Mouse (Mus musculus): Measurements from ENCODE around the gene Mtnr1b.

The Mtnr1b gene

GRCm38 (mm10) chr9:15786610-15787009 is 87.7 kb downstream of the Mtnr1b start:
- H3K27me3 ChIP-seq (ENCODE audit: insufficient read depth, low read length) = no peaks in the 10 kb centered on the region
- H3K4me3 ChIP-seq (replicated peaks; ENCODE audit: low read length) = no peak overlapping the region
- H3K9me3 ChIP-seq (ENCODE audit: low read length) = no peaks in the 10 kb centered on the region
- no peaks in the 10 kb centered on the region for H3K4me1 ChIP-seq (replicated peaks; ENCODE audit: low read depth, low read length)
- no peaks in the 10 kb centered on the region for H3K36me3 ChIP-seq (ENCODE audit: insufficient read depth, low read length)
- TF ChIP-seq POU5F1 (IDR thresholded peaks at IDR 0.05; ENCODE audit: borderline replicate concordance, low read length) (no peak), CTCF (conservative IDR thresholded peaks at IDR 0.05; ENCODE audit: low read length) (no peak), NANOG (IDR thresholded peaks at IDR 0.05; ENCODE audit: borderline replicate concordance, low read length) (no peak)

- no peaks in the 10 kb centered on the region for H3K36me3 ChIP-seq (ENCODE audit: insufficient read depth, low read length)
- H3K4me3 ChIP-seq (replicated peaks; ENCODE audit: low read length) = no peak overlapping the region
- H3K9me3 ChIP-seq (ENCODE audit: low read length) = no peaks in the 10 kb centered on the region
- no peaks in the 10 kb centered on the region for H3K27me3 ChIP-seq (ENCODE audit: insufficient read depth, low read length)
- TF ChIP-seq POU5F1 (IDR thresholded peaks at IDR 0.05; ENCODE audit: borderline replicate concordance, low read length) (no peak), NANOG (IDR thresholded peaks at IDR 0.05; ENCODE audit: borderline replicate concordance, low read length) (no peak), CTCF (conservative IDR thresholded peaks at IDR 0.05; ENCODE audit: low read length) (no peak)
- no peaks in the 10 kb centered on the region for H3K4me1 ChIP-seq (replicated peaks; ENCODE audit: low read depth, low read length)
These were observed 88.2 kb downstream of the Mtnr1b start for GRCm38 (mm10) chr9:15786192-15786591.

GRCm38 (mm10) chr9:15781936-15782335 is 92.4 kb downstream of the Mtnr1b start:
- Histone ChIP-seq H3K9me3 (ENCODE audit: low read length) (no peaks in the 10 kb centered on the region), H3K27me3 (ENCODE audit: insufficient read depth, low read length) (no peaks in the 10 kb centered on the region), H3K4me1 (replicated peaks; ENCODE audit: low read depth, low read length) (no peaks in the 10 kb centered on the region), H3K36me3 (ENCODE audit: insufficient read depth, low read length) (no peaks in the 10 kb centered on the region), H3K4me3 (replicated peaks; ENCODE audit: low read length) (no peak overlapping the region)
- TF ChIP-seq CTCF (conservative IDR thresholded peaks at IDR 0.05; ENCODE audit: low read length) (no peak), POU5F1 (IDR thresholded peaks at IDR 0.05; ENCODE audit: borderline replicate concordance, low read length) (no peak), NANOG (IDR thresholded peaks at IDR 0.05; ENCODE audit: borderline replicate concordance, low read length) (no peak)

GRCm38 (mm10) chr9:15774911-15775310 is 99.4 kb downstream of the Mtnr1b start:
- no peak for TF ChIP-seq POU5F1 (IDR thresholded peaks at IDR 0.05; ENCODE audit: borderline replicate concordance, low read length)
- no peak for TF ChIP-seq NANOG (IDR thresholded peaks at IDR 0.05; ENCODE audit: borderline replicate concordance, low read length)
- TF ChIP-seq CTCF (conservative IDR thresholded peaks at IDR 0.05; ENCODE audit: low read length) = no peak
- H3K27me3 ChIP-seq (ENCODE audit: insufficient read depth, low read length) = no peaks in the 10 kb centered on the region

More at GRCm38 (mm10) chr9:15774911-15775310, 99.4 kb downstream of the Mtnr1b start:
- Histone ChIP-seq H3K4me1 (replicated peaks; ENCODE audit: low read depth, low read length) (no peaks in the 10 kb centered on the region), H3K4me3 (replicated peaks; ENCODE audit: low read length) (no peak overlapping the region), H3K36me3 (ENCODE audit: insufficient read depth, low read length) (no peaks in the 10 kb centered on the region), H3K9me3 (ENCODE audit: low read length) (no peaks in the 10 kb centered on the region)

Measured in E14TG2a.4 (cell line).